Mouse (Mus musculus): ENCODE data around the gene Vtn.

The Vtn gene

DNA sequence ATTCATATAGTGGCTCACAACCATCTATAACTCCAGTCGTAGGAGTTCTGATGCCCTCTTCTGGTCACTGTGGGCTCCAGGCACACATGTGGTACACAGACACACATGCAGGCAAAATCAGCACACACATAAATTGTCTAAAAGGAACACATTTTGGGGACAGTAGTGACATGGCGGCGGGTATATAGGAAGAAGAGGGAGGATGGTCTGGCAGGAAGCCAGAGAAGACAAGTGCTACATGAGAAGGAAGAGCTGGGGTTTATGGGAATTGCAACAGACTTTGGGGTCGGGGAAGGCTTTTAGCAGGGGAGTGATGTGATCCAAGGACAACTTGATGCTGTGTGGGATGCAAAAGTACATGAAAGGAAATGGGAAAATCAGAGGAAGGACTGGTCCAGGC is 35.6 kb downstream of the Vtn start:
- DNase-seq (ENCODE audit: low read depth, low spot score) = no peak

DNA sequence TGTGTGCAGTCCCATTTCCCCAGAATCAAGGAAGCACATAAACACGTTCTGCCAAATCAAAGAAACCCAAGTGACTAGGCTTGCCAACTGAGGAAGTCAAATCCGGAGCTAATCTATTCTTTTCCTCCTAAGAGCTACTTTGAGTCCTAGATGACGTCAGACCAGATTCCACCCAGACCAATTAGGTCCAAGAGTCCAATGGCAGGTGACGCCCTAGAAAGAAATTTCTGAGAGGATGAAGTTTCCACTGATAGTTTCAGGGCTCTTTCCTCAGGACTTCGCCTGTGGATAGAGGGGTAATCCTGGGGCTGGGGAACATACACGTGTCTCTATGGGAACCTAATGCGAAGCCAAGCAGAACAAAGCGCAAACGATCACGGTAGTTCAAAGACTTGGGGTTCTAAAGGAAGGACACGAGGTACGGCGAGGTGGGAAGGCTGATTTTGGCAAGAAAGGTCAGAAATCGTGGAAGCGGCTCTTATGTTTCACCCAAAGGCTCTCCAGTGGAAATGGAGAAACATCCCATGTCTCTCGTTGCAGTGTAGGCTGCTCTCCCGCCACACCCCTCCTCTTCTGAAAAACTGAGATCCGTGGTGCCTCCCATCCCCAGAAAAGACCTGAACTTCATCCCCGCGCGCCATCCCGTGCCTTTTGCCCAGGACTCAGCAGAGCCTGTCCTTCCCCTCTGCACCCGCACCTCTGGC is 36.6 kb downstream of the Vtn start:
- no peak for DNase-seq (ENCODE audit: low read depth, low spot score)

DNA sequence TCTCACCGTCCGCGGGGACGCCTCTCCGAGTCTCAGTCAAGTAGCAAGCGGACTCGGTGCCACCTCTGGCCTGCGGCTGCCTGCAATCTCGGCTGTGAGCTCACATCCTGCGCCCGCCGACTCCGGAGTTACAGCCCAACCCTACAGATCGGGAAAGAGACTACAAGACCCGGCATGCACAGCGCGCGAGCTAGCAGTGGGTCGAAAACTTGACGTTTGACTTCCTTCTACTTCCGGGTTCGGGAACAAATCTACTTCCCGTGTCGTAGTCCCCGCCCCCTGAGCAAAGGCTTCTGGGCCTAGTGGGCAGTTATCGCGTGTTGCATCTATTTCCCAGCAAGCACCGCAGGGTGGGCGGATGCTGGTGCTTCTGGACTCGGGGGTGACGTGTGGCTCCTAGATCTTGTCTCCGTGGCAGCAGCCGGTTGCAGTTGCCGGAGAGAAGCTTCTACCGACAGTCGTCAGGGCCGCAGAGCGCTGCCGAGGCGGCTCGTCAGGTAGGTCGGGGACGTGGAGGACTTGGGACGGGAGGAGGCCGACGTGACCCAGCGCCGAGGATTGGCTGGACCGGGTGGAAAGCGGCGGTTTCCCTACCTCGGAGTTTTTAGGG is 37.3 kb downstream of the Vtn start, which contains the start of the genes Tnfaip1 and Ift20:
Gene Tnfaip1 (minus strand): TSS at position 253 of the 610 bp plus-strand sequence.
Gene Ift20 (plus strand): TSS at position 282 of the 610 bp plus-strand sequence.
- peak; percentile 96 for DNase-seq (ENCODE audit: low read depth, low spot score)

DNA sequence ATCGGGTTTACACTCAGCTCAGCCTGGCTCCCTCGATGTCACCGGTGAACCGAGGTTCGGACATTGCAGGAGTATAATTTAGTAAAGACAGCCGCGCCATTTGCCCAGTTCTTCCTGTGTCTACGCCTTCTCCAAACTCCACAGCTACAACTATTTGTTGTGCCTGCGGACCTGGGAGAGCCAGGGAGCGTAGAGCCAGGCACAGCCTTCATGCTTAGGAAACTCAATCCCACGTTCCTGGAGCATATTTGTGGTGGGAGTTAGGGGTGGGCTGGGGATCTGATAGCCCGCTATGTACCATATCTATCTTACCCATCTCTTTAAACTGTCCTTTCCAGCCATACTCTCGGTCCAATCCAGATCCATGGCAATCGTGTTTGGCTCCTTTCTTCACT is 37.8 kb downstream of the Vtn start:
- no peak for DNase-seq (ENCODE audit: low read depth, low spot score)

DNA sequence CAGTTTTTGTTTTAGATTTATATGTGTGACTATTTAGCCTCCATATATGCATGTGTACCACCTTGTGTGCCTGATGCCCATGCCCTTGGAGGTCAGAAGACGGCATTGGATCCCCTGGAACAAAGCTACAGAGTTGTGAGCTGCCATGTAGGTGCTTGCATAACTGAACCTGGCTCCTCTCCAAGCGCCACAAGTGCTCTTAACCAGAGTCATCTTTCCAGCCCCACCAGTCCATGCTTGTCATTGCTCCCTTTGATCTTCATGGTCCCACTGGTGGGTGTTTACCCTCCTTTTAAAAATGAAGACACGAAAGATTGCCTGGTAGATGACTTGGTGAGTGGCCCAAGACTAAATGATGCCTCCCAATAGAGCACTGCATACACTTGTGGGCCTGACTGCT is 41.5 kb downstream of the Vtn start:
- no peak for DNase-seq (ENCODE audit: low read depth, low spot score)

DNA sequence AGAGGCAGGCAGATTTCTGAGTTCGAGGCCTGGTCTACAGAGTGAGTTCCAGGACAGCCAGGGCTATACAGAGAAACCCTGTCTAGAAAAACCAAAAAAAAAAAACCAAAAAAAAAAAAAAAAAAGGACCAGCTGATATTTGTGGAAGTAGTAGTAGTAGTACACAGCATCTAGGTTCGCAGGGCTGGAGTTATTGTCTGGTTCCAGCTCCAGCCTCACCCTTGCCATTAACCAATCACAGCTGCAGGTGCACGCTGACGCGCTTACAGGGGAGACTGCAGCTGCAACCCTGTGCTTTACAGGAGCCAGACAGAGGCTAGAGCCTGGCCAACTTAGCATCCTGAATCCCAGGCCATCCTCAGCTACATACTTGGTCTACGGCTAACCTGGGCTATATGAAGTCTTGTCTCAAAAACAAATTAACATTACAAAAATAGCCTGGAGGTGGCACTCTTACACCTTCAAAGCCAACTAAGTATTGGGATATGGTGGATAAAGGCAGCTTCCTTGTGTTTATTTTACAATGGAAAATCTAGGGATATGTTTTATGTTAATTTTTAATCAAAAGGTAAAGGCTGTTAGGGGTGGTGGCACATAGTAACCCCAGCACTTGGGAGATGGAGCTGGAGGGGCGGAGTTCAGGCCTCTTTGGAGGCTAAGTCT is 45.7 kb downstream of the Vtn start:
- DNase-seq (ENCODE audit: low read depth, low spot score) = no peak

DNA sequence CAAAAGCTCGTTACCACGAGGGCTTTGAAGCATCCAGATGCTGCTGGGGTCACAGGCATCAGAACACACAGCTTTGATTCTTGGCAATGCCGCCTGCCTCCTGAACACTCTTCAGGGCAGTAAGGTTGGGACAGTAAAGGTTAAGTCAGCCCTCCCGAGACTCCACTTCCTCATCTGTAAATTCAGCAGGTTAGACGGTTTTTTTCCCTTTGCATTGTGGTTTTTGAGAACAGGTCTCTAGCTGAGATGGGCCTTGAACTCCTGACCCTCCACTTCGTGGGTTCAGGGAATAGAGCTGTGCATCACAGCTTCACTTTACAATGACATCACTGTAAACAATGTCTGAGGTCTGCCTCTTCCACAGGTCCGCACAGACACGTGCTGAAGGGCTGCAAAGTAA is 46.3 kb downstream of the Vtn start:
- DNase-seq (ENCODE audit: low read depth, low spot score) = no peak

DNA sequence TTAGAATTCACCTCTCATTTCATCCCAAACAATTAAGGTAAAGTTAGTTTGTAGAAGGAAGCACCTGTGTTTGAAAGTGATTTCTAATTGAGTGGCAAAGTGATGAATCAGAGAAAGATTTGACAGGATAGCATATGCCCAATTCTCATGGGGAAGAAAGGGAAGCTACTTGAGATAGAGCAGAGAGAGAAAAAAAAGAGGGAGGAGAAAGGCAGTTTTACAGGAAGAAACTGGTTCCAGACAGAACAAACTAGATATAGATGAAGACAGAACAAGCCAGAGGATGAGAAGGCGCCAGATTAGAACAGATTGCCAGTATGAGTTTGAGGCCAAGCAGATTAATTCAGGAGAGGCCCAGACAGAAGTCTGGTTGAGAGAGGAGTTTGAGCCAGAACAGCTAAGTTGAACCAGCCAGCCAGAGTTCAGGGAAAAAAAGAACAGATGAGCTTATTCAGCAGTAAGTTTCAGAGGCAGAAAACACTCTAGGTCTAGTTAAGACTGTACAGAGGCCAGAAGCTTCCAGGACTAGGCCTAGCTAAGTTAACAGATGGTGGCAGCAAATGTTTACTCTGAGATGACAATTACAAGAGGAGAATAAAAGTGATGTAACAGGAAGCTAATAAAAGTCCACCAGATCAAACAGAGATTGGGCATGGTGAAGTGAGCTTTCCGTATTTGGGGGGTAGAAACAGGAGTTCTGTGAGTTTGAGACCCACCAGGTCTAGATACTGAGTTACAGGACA is 49.0 kb downstream of the Vtn start:
- DNase-seq (ENCODE audit: low read depth, low spot score) = no peak

DNA sequence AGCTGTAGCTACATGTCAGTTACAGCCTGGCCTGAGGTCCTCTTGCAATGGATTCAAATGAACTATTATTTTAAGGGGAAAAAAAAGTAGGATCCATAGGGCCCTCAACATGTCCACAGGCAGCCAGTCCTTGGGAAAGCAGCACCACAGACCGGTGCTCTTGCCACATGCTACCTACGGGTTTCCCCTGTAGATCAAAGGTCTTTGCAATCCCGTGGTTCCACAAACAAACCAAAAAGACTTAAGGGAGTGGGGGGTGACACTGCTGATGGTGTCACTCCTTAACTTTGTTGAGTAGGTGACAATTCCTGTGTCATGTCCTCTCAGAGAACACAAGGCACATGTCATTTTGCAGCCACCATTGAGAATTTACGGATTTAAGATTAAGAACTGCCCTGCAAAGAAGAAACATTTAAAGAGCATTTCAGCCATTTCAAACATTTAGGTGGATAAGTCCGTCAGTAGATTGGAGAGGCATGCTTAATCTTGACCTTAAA is 50.6 kb downstream of the Vtn start:
- no peak for DNase-seq (ENCODE audit: low read depth, low spot score)

DNA sequence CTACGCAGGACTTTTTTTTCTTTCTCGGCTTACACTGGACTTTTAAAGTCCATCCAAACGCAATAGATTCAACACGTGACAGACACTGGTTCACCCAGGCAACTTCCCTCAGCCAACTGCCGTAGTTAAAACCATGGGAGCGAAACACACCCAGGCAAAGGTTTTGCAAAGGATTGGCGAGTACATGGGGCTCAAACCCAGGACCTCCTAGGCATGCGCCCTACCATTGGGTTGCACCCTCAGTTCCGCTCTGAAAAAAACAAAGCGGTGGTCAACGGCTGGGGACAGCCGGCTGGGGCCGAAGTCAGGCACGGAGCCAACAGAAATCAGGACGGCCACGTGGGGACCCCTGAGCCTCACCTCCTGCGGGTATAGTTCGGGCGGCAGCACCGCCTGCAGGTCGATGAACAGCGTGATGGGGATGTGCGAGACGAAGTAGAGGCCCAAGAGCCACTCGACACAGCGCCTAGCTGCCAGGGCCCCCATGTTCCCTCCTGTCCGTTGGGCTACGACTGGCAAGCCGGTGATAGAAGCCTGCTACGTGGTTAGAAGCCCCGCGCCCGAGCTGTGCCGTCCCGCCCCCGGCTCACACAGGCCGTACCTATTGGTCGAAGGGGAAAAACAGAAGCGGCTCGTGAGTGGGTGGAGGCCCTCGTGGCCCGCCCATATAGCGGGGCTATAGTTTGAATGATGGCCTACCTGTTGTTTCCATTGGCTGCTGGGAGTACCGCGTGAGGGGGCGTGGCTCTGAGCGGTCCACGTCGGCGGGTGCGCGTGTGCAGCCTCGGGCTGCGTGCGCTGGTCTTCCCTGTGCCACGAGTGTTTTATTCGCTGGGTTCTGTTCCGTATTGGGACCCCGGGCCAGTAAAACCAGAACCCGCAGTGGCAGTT is 51.5 kb downstream of the Vtn start, which contains the start of gene Tmem97:
Gene Tmem97 (minus strand): TSS at position 610 of the 891 bp plus-strand sequence.
- peak; percentile 81 for DNase-seq (ENCODE audit: low read depth, low spot score)

DNA sequence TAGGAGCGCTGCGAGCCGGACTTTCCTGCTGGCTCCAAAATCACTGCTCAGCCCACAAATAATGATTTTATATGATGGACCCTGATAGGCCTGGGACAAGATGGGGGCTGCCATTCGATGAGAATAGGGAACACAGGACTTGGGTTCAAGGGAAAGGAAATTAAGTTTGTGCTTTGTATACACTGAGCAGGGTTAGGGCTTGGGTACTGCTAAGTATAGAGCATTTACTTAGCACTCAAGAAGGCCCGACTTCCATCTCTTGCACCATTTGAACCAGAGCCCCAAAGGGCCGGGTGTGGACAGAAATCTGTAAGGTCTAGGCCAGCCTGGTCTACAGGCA is 52.1 kb downstream of the Vtn start:
- no peak for DNase-seq (ENCODE audit: low read depth, low spot score)

Measured in retina, adult 2 months (tissue).